Mouse (Mus musculus) embryonic facial prominence, embryonic 10.5 days (tissue): Measurements from ENCODE around the gene Zfp629. TPM values are rescaled to one million over a fixed set of nuclear protein-coding genes. Genes with fewer than 3 reads are reported as not detected.

Experiments used
- DNase-seq: peaks from one replicate; pipeline ENCODE4 v3.0.0-alpha.2; 2017; ENCODE audit warnings: low spot score
- H3K27ac ChIP-seq: fragments of 300-500 bp; sonication (generic); replicated peaks from 2 replicates; pipeline ENCODE4 v1.5.1; 2016; ENCODE audit warnings: mild to moderate bottlenecking
- H3K27me3 ChIP-seq: fragments of 300-500 bp; sonication (generic); replicated peaks from 2 replicates; pipeline ENCODE4 v1.6.1; 2016; ENCODE audit warnings: low read depth, mild to moderate bottlenecking; ENCODE audit not compliant: poor library complexity, severe bottlenecking
- H3K36me3 ChIP-seq: fragments of 300-500 bp; sonication (generic); replicated peaks from 2 replicates; pipeline ENCODE4 v1.6.1; 2016; ENCODE audit warnings: mild to moderate bottlenecking, moderate library complexity
- H3K4me1 ChIP-seq: fragments of 300-500 bp; sonication (generic); 2 replicates; pipeline ENCODE4 v1.6.1; 2016
- H3K4me3 ChIP-seq: fragments of 300-500 bp; sonication (generic); 2 replicates; pipeline ENCODE4 v1.5.1; 2016; ENCODE audit warnings: mild to moderate bottlenecking, moderate library complexity
- H3K9me3 ChIP-seq: fragments of 300-500 bp; sonication (generic); 2 replicates; pipeline ENCODE4 v1.6.1; 2016; ENCODE audit warnings: mild to moderate bottlenecking
- WGBS: fragments of 180-500 bp; shearing (Covaris S2); methylation state at CpG from one replicate; pipeline ENCODE4 v1.1.7; 2016; 5-methylcytosine and 5-hydroxymethylcytosine counted together
- polyA plus RNA-seq: library from polyadenylated mRNA; unstranded; fragments of >200 nt; fragmentation: Nextera tagmentation; extraction: Ambion mirVana; gene quantifications from 2 replicates; pipeline ENCODE4 v1.2.1, GENCODE M21; 2016

Zfp629 gene
- polyA plus RNA-seq, 1 experiment from 2014 or later = 31.6 TPM

GRCm38 (mm10) chr7:127613501-127613900 lies 2.1 kb downstream of the Zfp629 start:
- no peak overlapping the region for H3K27ac ChIP-seq
- DNase-seq = no peak
- H3K4me1 ChIP-seq = peaks cover 25% of the 10 kb centered on the region
- peaks cover 15% of the 10 kb centered on the region; the same call in 1 of the 2 replicates for H3K9me3 ChIP-seq
- H3K27me3 ChIP-seq = no peaks in the 10 kb centered on the region
- WGBS = 87% methylated on average over 8 of the region's 8 CpGs
- peak overlapping the region; percentile 95 for H3K4me3 ChIP-seq
- peaks cover 52% of the 10 kb centered on the region for H3K36me3 ChIP-seq

- H3K9me3 ChIP-seq = peaks cover 15% of the 10 kb centered on the region; the same call in 1 of the 2 replicates
- 0 out of 2 replicates have a peak overlapping the region, but pooled peaks have one; percentile 1 for H3K4me3 ChIP-seq
- DNase-seq = no peak
- peaks cover 72% of the 10 kb centered on the region for H3K36me3 ChIP-seq
- no peaks in the 10 kb centered on the region for H3K27me3 ChIP-seq
- no peak overlapping the region for H3K27ac ChIP-seq
- H3K4me1 ChIP-seq = peaks cover 24% of the 10 kb centered on the region
- 96% methylated on average over 26 of the region's 26 CpGs for WGBS
Observed at GRCm38 (mm10) chr7:127611561-127611960, 4.0 kb downstream of the Zfp629 start.

DNA sequence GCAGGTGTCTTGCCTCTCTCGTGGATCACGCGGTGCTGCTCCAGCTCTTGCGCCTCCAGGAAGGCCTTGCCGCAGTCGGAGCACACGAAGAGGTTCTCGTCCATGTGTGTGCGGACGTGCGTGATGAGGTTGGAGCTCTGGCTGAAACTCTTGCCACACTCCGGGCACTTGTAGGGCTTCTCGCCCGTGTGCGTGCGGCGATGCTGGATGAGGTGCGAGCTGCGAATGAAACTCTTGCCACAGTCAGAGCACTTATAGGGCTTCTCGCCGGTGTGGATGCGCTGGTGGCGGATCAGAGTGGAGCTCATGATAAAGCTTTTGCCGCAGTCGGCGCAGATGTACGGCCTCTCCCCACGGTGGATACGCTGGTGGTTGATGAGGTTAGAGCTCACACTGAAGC lies 4.6 kb downstream of the Zfp629 start:
- Histone ChIP-seq H3K4me1 (peaks cover 20% of the 10 kb centered on the region), H3K27me3 (no peaks in the 10 kb centered on the region), H3K9me3 (peaks cover 15% of the 10 kb centered on the region; the same call in 1 of the 2 replicates), H3K27ac (no peak overlapping the region), H3K36me3 (peaks cover 77% of the 10 kb centered on the region), H3K4me3 (no peak overlapping the region)
- WGBS = 97% methylated on average over 29 of the region's 29 CpGs
- no peak for DNase-seq

GRCm38 (mm10) chr7:127607150-127607549 lies 8.4 kb downstream of the Zfp629 start:
- H3K27ac ChIP-seq = no peak overlapping the region
- H3K9me3 ChIP-seq = peaks cover 9% of the 10 kb centered on the region; the same call in 1 of the 2 replicates
- 87% methylated on average over 6 of the region's 6 CpGs for WGBS
- no peaks in the 10 kb centered on the region for H3K4me1 ChIP-seq
- peaks cover 99% of the 10 kb centered on the region for H3K36me3 ChIP-seq
- H3K27me3 ChIP-seq = no peaks in the 10 kb centered on the region
- DNase-seq = no peak
- H3K4me3 ChIP-seq = no peak overlapping the region

- no peak for DNase-seq
- Histone ChIP-seq H3K4me3 (no peak overlapping the region), H3K9me3 (no peaks in the 10 kb centered on the region), H3K4me1 (no peaks in the 10 kb centered on the region), H3K27me3 (no peaks in the 10 kb centered on the region), H3K36me3 (peaks cover 99% of the 10 kb centered on the region), H3K27ac (no peak overlapping the region)
- WGBS = 90% methylated on average over 10 of the region's 10 CpGs
Observed at GRCm38 (mm10) chr7:127604256-127604655, 11.3 kb downstream of the Zfp629 start.

DNA sequence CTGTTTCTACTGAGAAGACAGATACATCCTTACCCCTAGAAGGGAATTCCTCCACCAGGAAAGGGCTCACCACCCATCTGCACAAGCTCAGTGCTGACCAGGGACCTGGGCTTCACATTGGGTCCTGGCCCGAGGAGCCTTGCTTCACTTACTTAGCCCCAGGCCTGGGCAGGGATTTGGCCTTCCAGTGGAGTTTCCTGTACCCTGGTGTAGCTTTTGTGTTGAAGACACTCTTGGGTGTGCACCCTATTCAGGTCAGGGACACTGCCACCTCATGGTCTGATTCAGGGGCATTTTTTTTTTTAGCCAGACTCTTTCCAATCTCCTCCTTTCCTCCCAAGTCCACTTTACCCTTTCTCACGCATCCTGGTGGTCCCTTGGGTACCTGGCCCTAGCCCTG lies 12.7 kb downstream of the Zfp629 start:
- Histone ChIP-seq H3K36me3 (peaks cover 99% of the 10 kb centered on the region), H3K27ac (no peak overlapping the region), H3K27me3 (no peaks in the 10 kb centered on the region), H3K4me3 (no peak overlapping the region), H3K9me3 (no peaks in the 10 kb centered on the region), H3K4me1 (no peaks in the 10 kb centered on the region)
- 88% methylated on average over 2 of the region's 2 CpGs for WGBS
- DNase-seq = no peak

- Histone ChIP-seq H3K27ac (no peak overlapping the region), H3K4me3 (no peak overlapping the region), H3K9me3 (no peaks in the 10 kb centered on the region), H3K27me3 (no peaks in the 10 kb centered on the region), H3K4me1 (no peaks in the 10 kb centered on the region), H3K36me3 (peaks cover 99% of the 10 kb centered on the region)
- no peak for DNase-seq
- 90% methylated on average over 4 of the region's 4 CpGs for WGBS
Observed at GRCm38 (mm10) chr7:127601735-127602134, 13.9 kb downstream of the Zfp629 start.

- no peak overlapping the region for H3K27ac ChIP-seq
- 95% methylated on average over 7 of the region's 7 CpGs for WGBS
- no peak overlapping the region for H3K4me3 ChIP-seq
- H3K27me3 ChIP-seq = no peaks in the 10 kb centered on the region
- DNase-seq = no peak
- H3K4me1 ChIP-seq = no peaks in the 10 kb centered on the region
- H3K9me3 ChIP-seq = no peaks in the 10 kb centered on the region
- H3K36me3 ChIP-seq = peaks cover 99% of the 10 kb centered on the region
Observed at GRCm38 (mm10) chr7:127600612-127601011, 15.0 kb downstream of the Zfp629 start.

DNA sequence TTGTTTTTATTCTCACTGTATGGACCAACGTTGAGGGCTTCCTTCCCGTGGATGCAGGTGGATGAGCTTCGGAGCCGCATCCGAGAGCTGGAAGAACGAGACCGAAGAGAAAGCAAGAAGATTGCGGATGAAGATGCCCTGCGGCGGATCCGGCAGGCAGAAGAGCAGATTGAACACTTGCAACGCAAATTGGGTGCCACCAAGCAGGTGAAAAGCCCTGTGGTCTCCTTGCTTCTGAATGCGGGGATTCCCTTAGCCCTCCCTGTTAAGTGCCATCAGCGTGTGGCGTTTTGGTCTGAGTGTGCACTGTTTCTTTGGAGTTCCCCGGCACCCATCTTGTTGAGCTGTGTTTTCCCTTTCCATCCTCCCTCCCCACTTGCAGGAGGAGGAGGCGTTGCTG lies 18.9 kb downstream of the Zfp629 start:
- 93% methylated on average over 17 of the region's 17 CpGs for WGBS
- no peak overlapping the region for H3K27ac ChIP-seq

DNA sequence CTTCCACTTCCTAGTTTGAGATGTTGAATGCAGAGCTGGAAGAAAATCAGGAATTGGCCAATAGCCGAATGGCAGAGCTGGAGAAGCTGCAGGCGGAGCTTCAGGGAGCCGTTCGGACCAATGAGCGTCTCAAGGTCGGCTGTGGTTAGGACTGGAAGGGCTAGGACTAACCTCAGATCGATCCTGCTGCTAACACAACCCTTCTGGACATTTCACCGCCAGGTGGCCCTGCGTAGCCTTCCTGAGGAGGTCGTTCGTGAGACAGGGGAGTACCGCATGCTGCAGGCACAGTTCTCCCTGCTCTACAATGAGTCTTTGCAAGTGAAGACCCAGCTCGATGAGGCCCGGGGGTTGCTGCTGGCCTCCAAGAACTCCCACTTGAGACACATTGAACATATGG lies 23.0 kb downstream of the Zfp629 start:
- WGBS = 89% methylated on average over 14 of the region's 14 CpGs
- Histone ChIP-seq H3K9me3 (no peaks in the 10 kb centered on the region), H3K36me3 (peaks cover 82% of the 10 kb centered on the region), H3K4me3 (no peak overlapping the region), H3K27ac (no peak overlapping the region), H3K4me1 (peaks cover 11% of the 10 kb centered on the region), H3K27me3 (no peaks in the 10 kb centered on the region)
- DNase-seq = no peak

More for the DNA sequence above, 18.9 kb downstream of the Zfp629 start:
- Histone ChIP-seq H3K4me3 (no peak overlapping the region), H3K27me3 (no peaks in the 10 kb centered on the region), H3K4me1 (no peaks in the 10 kb centered on the region), H3K36me3 (peaks cover 100% of the 10 kb centered on the region), H3K9me3 (no peaks in the 10 kb centered on the region)
- DNase-seq = no peak

DNA sequence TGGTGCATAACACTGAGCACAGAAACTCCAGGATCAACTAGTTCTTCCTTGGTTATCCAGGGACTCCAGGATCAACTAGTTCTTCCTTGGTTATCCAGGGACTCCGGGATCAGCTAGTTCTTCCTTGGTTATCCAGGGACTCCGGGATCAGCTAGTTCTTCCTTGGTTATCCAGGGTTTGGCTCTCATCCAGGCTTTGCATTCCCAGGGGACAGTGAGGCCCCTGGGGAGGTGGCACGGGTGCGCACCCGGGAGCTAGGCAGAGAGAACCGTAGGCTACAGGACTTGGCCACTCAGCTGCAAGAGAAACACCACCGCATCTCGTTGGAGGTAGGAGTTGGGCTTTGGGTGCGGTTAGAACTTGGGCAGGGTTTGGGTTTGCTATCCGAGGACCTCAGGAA lies 24.5 kb downstream of the Zfp629 start:
- 95% methylated on average over 10 of the region's 10 CpGs for WGBS
- Histone ChIP-seq H3K4me1 (peaks cover 20% of the 10 kb centered on the region), H3K4me3 (no peak overlapping the region), H3K27me3 (no peaks in the 10 kb centered on the region), H3K9me3 (no peaks in the 10 kb centered on the region), H3K36me3 (peaks cover 69% of the 10 kb centered on the region), H3K27ac (no peak overlapping the region)
- no peak for DNase-seq

DNA sequence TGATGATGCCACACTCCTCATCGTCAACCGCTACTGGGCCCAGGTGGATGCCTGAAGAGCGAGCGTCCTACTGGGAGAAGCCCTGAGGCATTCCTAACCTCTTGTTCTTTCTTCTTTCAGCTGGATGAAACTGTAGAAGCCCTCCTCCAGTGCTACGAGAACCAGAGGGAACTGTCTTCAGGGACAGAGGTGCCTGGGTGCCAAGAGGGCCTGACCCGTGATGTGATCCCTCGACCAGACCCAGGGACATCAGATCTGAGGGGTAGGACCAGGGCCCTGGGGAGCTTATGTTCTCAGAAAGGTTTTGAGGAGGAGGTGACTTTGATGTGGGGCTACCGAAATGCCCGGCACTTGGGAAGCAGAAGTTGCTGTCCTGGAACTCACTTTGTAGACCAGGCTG lies 26.0 kb downstream of the Zfp629 start:
- H3K4me1 ChIP-seq = peaks cover 20% of the 10 kb centered on the region
- H3K4me3 ChIP-seq = peak overlapping the region; percentile 96
- no peak for DNase-seq
- peaks cover 67% of the 10 kb centered on the region for H3K36me3 ChIP-seq
- H3K9me3 ChIP-seq = no peaks in the 10 kb centered on the region
- H3K27me3 ChIP-seq = no peaks in the 10 kb centered on the region
- WGBS = 94% methylated on average over 9 of the region's 9 CpGs
- H3K27ac ChIP-seq = no peak overlapping the region

DNA sequence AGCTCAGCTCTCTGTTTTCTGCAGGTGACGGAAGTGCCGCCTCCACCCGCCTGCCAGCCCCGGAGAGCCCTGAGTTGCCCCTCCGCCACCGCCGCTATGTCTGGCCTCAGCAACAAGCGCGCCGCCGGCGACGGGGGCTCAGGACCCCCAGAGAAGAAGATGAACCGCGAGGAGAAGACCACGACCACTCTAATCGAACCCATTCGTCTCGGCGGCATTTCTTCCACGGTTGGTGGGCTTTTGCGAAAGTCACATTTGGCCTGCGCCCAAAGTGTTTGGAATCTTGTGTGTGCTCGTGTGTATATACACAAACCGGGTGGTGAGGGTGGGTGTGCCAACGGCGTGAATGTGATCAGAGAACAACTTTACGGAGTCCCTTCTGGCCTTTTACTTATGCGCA lies 26.7 kb downstream of the Zfp629 start:
- Histone ChIP-seq H3K4me3 (peak overlapping the region; percentile 96), H3K27me3 (no peaks in the 10 kb centered on the region), H3K27ac (peak overlapping the region; percentile 88), H3K36me3 (peaks cover 67% of the 10 kb centered on the region), H3K4me1 (peaks cover 20% of the 10 kb centered on the region), H3K9me3 (no peaks in the 10 kb centered on the region)
- no peak for DNase-seq
- 6% methylated on average over 29 of the region's 29 CpGs for WGBS
